Mouse (Mus musculus) ovary, postnatal 36 days (tissue): ENCODE measurements at regions not wholly inside any gene's neighbourhood (a gene's known extent, or its start where the extent isn't known, plus 50 kb on each side); places are given as distances from the start of the nearest gene placed in this dataset.

Experiments used
- DNase-seq: peaks from one replicate; pipeline ENCODE4 v3.0.0; 2022; ENCODE audit warnings: low spot score, mixed read lengths

- DNase-seq: no peak
These were observed 51.1 kb upstream of the Adra1b start for GRCm38 (mm10) chr11:43952151-43952550.

- DNase-seq: peak; percentile 27
These were observed 57.4 kb upstream of the Adra1b start for GRCm38 (mm10) chr11:43958241-43958975.

GRCm38 (mm10) chr11:43958976-43959315 lies 57.9 kb upstream of the Adra1b start:
- no peak for DNase-seq

- no peak for DNase-seq
These were observed 59.5 kb upstream of the Adra1b start for GRCm38 (mm10) chr11:43960348-43961105.

- DNase-seq: peak; percentile 23
These were observed 60.5 kb upstream of the Adra1b start for GRCm38 (mm10) chr11:43961398-43962070.

GRCm38 (mm10) chr11:43967764-43968163 lies 66.8 kb upstream of the Adra1b start:
- DNase-seq: no peak

DNA sequence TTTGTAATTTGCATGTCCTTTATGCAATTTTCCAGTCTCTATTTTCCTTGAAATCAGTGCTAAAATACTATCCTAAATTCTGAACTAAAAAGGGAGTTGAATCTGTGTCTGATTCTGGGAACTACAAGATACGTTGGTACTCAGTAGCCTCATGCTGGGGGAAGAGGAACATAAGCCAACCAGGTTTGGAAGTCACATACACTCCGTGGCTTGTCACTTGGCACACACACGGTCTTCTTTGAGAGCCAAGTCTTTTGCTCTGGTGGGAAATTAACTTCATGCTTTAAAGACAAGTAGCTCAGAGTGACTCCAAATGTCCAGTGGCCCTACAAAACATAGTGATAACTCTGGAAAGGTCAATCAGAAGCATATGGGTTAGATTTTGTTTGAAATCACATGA lies 70.9 kb upstream of the Adra1b start:
- DNase-seq: no peak

DNA sequence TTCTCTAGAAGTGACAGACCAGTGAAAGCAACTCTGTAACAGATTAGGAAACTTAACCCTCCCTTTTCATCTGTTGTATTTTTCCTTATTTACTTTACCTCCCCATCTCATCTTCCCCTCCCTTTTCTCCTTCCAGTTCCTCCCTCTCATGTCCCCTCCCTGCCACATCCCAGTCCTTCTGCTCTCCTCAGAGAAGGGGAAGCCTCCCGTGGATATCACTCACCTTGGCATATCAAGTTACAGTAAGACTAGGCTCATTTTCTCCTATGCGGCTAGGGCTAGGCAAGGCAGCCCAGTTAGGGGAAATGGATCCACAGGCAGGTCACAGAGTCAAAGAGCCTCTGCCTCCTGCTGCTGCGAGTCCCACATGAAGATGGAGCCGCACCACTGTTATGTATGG lies 75.0 kb upstream of the Adra1b start:
- DNase-seq: no peak

GRCm38 (mm10) chr11:43979406-43979805 lies 78.4 kb upstream of the Adra1b start:
- no peak for DNase-seq

GRCm38 (mm10) chr11:43980444-43980843 lies 79.4 kb upstream of the Adra1b start:
- DNase-seq: no peak

GRCm38 (mm10) chr11:43989911-43990430 lies 89.0 kb upstream of the Adra1b start:
- DNase-seq: peak; percentile 6

DNA sequence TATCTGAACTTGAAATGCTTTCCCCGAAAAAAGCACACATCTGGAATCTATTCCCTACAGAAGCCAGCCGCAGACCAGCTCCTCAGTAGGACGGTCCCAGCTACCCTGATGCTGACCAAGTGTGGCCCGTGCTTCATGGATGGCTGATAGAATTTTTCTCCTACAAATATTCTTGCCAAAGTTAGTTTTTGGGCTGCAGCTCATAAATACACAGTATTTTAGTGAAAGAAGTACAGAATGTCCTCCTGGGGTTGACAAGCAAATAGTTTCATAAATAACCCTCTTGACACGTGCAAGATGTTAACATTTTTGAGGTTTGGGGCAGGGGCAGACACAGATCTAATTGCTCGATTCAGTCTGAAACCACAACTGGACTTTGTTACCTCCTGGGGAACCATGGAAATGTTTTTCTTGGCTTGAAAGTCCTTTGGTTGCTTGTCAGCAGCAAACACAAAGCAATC lies 91.0 kb upstream of the Adra1b start:
- no peak for DNase-seq

- DNase-seq: no peak
These were observed 97.2 kb upstream of the Adra1b start for GRCm38 (mm10) chr11:43998046-43998725.

GRCm38 (mm10) chr11:44000056-44000455 lies 99.0 kb upstream of the Adra1b start:
- no peak for DNase-seq

DNA sequence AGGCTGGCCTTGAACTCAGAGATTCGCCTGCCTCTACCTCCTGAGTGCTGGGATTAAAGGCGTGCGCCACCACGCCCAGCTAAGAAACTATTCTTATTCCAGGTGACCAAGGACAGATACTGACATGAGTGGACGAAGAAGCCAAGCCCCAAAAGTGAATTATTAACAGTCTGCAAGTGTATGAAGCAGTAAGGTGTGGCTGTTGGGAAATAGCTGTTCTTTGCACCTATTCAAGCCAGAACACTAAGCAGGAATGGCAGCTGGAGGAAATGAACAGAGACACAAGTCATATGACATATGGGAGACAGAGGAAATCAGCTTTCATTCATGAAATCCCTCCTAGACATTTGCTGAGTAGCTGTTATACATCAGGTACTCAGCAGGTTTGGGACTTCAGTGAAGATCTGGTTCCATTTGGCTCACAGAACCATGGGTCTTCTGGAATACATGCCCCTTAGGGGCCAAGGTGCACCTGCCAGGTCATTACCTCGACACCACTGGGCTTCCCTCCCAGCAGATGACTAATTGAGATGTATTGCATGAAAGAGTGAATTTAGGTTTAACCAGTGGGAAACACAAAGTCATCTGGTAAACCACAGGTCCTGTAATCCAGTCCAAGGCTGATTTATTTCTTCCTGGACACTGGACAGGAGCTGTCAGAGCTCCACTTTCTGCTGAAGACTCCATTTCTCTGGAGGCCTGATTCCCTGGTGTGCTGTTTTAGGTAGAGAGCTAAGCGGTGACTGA lies 101.0 kb upstream of the Adra1b start:
- no peak for DNase-seq

GRCm38 (mm10) chr11:44002716-44003522 lies 101.9 kb upstream of the Adra1b start:
- DNase-seq: no peak

GRCm38 (mm10) chr11:44007526-44008040 lies 106.6 kb upstream of the Adra1b start:
- DNase-seq: no peak

- no peak for DNase-seq
These were observed 111.3 kb upstream of the Adra1b start for GRCm38 (mm10) chr11:44012314-44012713.

- no peak for DNase-seq
These were observed 112.8 kb upstream of the Adra1b start for GRCm38 (mm10) chr11:44013841-44014240.

GRCm38 (mm10) chr11:44021638-44022037 lies 120.6 kb upstream of the Adra1b start:
- DNase-seq: no peak
